Mouse (Mus musculus) brain, adult 2 months (tissue): ENCODE results near the gene Rbm44.

ENCODE experiments used
- DNase-seq: peaks from one replicate; pipeline ENCODE4 v3.0.0; 2011; ENCODE audit warnings: low read depth, low spot score

The Rbm44 gene

DNA sequence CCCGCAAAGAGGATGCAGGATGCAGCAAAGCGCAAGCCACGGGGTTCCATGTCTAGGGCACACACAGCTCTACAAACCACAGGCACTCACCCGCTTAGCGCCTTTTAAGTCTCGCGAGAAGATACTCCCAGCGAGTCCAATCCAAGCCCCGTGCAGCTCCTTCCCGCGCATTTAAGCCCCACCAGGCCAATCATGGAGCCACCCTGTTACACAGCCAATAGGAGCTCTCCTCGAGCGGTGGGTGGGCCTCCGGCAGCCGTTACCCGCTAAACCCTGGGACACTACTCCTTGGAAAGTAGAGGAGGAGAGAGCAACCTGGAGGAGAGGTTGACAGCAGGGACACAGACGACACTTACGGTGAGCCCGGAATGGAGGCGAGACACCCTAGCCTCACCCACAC lies at the start of gene Rbm44:
TSS of gene Rbm44 (plus strand) at position 277 of the 400 bp plus-strand sequence.
- peak; percentile 24 for DNase-seq

DNA sequence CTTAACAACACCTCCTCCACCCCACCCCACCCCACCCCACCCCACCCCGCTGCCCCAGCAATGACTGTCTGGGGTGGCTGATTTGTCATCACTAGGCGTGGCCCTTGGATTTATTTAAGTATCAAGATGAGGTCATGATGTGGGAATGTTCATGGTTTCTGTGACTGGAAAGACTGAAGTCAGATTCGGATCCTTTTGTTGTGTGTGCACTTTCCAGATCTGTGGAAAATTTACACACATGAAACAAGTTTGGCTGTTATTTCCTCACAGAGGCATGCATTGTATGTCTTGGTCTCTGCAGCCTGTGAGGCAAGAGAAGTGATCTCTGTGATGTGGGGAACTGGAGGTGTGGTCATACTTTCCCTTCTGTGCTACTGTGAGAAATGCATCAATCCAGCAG lies 49.6 kb upstream of the Rbm44 start:
- no peak for DNase-seq

DNA sequence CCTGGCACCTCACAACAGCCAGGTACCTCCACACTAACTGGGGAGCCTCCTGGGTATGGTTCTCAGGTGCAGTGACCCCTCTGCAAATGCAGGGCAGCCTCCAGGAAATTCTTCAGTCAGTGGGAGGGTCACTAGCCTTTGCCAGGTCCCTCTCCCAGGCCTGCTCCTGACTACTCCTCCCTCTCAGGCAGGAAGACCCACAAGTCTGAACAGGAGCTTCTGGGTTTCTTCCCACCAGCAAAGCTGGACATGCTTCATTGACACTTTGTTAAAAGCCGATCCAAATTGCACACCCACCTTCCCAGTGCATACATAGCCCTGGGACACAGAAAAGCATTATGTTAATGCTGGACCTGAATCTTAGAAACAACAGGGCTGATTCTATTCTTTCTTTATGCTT lies 49.0 kb upstream of the Rbm44 start:
- DNase-seq = no peak

DNA sequence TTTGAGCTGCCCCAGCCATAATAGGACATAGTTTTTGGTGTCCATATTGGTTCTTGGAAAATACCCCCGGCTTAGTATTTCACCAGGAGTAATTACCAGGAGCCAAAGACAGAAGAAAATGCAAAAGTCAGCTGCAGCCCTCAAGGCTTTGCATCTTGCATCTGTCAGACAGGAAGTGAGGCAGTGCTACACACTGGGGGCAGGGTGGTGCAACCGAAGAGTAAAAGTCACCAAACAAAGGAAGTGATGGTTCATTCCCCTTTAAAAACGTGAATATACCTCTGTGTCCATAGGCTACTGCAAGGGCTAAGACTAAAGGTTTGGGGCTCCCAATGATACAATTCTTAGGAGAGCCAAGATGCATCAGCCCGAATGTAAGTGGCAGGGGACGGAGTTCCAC lies 48.4 kb upstream of the Rbm44 start:
- DNase-seq = no peak

DNA sequence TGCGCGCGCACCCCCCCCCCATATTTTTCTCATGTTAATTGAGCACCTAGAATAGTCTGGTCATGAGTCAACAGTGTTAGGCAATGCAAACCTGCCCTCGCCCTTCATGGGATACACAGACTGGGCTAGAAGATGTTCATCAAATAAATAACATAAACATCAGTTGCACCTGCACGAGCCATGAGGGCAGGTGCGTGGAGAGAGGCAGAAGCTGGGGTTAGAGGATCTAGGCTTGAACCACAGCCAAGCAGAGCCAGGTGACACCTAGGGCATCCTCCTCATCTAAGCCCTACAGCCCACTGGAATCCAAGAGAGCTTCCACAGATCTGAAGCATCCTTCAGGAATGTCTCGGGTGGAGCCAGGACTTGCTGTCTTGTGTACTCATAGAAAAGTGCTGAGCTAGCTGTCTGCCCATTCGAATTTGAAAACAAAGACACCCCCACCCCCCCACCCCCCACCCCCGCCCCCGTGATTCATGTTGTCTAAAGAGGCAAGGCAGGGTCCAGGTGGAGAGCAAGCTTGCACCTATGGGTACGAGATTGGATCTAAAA lies 47.5 kb upstream of the Rbm44 start:
- DNase-seq = no peak

DNA sequence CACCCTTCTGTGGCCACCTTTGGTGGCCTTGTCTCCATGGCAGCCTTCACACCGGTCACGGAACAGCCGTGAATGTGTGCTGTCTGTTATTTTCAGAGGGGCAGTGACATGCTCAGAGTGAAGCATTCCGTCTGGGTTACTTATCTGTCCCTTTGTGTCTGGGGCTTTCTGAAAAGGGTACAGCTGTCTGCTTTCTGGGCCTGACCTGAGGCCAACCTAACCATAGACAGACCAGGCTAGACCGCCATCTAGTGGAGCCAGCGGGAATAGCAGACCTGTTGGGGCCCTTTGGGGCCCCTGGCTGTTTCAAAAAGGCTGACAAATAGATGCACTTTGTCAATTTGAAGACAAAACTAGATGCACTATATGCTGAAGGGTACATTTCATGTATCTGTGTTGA lies 46.0 kb upstream of the Rbm44 start:
- DNase-seq = peak; percentile 56

DNA sequence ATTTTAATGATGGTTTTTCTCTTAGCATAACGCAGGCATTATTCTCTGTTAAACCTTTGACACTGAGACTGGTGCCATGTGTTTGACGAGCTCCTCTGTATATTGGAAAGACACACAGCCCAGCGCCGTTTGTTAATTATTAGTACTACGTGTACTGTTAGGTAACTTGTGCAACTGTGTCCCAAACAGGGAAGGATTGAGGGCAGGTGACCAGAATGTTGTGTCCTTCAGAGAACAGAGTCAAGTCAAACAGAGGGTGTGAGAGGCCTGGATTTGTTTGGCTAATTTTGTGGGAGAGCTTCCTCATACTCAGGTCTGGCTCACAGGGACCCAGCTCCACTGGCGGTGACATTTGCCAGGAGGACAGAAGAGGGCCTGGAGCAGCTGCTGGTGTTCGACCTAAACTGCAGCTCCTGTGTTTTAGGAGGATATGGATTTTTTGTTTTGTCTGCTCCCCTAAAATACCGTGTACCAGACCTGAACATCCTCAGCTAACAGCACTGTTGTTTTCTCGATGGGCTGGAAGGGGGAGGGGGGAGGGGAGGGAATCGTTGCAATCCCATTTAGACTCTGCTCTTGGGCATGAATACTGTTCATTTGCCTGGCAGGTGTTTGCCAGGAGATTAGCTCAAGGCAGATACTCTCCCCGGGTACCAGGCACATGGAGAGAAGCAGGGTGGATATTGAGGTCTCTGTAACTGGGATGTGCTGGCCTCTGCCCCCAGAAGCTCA lies 43.0 kb upstream of the Rbm44 start:
- DNase-seq = no peak

DNA sequence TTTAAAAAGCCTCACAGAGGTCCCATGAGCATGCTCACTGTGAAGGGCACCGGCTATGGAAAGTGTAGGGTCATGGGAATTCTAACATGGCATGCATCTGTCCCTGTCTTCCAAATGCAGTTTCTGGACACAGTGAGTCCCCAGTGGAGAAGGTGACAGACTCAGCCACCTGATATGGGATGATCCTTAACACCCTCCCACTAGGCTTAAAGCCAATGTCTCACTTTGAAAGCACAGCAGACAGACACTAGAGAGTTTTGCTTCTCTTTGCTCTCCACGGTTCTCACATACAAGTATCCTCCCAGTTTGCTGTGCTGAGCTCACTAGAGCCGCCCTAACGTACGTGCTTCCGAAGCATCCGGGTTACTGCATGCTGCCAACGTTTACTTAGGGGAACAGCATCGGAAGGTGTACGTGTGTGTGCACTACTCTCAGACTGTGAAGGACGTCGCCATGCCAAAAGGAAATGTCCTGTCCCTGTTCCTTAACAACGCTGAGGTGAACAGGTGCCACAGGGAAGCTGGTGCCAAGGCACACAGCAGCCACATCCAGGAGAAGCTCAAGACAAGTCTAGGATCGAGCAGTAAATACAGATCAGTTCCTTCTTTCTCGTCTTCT lies 41.4 kb upstream of the Rbm44 start:
- no peak for DNase-seq

DNA sequence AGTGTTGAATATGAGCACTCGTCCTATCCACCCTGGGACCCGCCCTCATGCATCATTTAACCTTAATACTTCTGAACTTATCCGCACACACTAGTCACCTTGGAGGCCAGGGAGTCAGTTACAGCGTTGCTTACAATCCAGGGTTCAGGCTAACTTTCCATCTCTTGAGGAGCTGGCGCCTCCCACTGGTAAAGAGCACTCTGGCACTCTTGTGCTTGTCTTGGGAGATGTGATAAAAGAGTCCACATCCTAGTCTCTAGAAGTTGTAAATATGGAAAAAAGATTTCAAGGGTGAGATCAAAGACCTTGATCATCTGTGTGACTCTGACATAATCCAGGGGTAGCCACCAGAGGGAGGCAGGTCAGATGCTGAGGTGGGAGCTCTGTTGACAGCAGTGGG lies 37.3 kb upstream of the Rbm44 start:
- DNase-seq = no peak

DNA sequence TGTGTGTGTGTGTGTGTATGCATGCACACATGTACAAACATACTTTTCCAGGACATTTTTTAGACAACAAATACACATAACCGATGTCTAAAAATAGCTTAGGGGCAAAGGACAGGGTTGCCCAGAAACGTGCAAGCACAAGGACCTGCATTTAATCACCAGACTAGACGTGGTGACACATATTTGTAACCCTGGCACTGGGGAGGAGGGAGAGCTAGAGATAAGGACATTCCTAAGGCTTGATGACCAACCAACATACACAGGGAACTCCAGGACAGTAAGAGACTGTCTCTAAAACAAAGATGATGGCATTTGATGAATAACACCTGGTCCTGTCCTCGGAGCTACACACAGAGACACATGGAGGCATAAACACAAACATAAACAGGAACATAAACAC lies 35.6 kb upstream of the Rbm44 start:
- DNase-seq = no peak

DNA sequence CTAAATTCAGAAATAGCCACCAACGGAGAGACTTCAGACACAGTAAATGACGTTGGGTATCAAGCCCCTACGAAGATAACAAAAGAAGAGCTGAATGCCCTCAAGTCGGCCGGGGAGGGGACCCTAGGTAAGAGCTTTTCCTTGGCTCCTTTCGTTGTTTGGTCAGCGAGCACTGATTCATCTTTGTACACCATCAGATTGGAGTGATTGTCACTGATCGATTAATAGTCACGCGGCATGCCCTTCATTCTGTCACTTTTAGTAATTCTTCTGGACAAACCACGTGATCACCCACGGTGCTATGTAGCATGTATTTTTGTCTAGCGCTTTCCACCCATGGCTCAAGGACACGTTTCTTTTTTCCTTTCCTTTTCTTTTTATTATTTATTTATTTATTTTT lies 32.7 kb upstream of the Rbm44 start:
- no peak for DNase-seq

DNA sequence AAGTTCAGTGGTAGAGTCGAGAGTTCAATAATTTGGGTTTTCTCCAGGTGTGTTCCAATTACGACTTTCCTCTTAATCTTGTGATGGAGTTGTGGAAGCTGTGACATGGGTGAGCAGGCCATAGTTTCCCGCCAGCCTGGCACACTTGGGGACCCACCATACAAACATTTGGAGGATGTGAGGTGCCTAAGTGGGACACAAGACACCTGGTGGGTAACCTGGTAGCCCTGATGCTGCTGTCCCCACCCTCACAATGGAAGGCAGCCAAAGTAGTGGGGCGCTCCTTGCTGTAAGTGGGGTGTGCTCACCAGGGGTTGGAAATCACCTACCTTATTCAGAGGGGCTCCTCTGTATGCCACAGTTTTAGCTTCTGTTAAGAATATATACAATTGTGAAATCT lies 32.3 kb upstream of the Rbm44 start:
- DNase-seq = no peak

DNA sequence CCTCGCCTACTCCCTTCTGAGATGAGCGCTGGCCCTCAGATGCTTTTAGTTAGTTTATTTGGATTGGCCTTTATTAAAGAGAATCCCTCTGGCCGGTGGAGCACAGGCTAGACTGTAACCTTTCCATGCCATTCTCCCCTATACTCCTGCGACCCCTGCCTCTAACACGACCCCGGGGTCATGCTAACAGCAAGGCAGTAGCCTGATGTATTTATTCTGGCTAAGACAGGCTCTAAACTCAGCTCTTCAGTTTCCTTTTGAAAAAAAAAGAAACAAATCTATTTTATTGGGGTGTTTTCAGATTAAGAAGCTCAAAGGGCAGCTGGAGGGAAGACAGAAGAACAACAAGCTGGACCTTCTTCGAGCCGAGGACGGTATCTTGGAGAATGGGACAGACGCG lies 22.8 kb upstream of the Rbm44 start:
- DNase-seq = no peak

DNA sequence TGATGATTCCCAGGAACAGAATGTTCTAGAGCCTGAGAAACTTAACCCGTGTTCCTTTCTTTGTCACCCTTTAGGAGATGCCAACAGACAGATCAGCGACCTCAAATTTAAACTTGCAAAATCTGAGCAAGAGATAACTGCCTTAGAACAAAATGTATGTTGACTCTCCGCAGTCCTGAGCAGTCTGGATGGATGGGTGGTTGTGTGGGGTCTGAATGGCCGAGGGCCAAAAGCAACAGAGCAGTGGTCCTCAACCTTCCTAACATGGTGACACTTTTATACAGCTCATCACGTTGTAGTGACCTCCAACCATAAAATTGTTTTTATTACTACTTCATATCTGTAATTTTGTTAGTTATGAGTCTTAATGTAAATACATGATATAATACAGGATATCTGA lies 21.9 kb upstream of the Rbm44 start:
- DNase-seq = no peak

DNA sequence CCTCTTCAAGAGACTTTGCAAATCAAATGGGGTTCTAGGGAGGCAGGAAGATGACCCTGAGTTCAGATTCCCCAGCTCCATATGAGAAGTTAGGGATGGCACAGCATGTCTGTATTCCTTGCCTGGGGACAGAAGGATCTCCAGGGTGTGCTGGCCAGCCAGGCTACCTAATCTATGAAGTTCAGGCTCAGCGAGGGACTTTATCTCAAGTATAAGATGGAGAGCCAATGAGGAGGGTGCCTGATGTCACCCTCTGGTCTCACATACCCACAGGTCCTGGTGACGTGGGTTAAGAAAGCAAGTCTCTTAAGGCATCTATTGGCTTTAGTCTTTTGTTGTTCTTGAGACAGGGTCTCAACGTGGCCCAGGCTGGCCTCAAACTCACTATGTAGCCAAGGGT lies 21.4 kb upstream of the Rbm44 start:
- DNase-seq = no peak

DNA sequence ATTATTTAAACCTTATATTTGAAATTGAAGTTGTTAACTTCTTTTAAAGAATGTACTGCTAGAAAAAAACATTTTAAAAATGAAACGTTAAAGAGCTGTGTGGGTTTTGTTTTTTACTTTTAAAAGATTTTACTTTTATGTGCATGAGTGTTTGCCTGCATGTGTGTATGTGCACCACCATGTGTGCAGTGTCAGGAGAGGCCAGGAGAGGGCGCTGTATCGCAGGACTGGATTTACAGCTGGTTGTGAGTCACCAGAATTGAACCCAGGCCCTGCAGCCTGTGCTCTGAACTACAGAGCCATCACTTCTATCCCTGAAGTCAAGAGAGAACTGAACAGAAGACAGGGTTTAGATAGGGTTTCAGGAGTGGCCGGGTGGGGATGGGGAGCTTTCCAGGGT lies 16.0 kb upstream of the Rbm44 start:
- DNase-seq = no peak

DNA sequence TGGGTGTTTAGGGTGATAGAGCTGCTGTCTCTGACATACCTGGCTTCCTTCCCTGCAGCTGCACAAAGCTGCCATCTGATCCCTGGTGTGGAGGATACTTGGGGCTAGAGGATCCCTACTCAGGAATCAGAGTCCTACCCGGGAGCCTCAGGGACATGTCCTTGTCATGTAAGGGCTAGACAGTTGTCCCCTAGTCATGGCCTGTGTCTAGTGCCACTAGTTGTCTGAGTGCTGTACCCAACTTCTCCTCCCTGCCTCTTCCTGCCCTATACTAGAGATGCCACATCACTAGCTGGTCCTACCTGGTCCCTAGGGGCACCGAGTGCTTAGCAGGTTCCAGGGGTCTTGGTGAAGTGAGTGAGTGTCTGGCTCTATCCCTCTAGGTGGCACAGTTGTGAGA lies 7.9 kb upstream of the Rbm44 start:
- DNase-seq = no peak

DNA sequence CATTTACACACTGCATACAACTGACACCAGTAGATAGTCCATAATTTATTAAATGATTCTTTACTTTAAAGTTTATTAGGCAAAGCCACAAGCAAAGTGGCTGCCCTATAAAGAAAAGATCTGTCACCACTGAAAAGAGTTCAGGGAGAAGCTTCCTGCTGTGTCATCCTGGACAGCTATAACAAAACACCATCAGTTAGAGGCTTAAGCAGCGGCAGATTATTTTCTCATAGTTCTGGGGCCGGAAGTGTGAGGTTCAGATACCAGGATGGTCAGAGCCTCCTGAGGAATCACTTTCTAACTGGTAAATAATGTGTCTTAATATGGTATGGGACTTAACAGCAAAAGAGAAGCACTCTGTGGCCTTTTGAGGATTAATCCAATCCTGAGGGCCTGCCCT lies 6.6 kb downstream of the Rbm44 start:
- no peak for DNase-seq

DNA sequence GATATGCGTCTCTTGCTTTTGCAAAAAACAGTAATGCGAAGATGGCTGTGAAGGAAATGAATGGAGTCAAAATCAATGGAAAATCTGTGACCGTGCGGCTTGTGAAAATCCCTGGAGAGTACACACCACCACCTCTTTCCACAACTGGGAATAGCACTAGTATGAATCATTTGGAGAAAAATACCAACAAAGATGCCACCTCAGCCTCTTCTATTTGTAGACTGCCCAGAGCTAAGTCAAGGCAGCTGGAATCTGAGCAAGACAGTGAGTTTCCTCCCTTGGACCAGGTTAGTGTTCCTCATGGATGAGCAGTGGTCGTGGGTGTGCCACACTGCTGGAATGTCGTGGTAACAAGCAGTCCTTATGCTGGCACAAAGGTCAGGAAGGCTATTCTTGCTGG lies 21.9 kb downstream of the Rbm44 start:
- DNase-seq = peak; percentile 29

DNA sequence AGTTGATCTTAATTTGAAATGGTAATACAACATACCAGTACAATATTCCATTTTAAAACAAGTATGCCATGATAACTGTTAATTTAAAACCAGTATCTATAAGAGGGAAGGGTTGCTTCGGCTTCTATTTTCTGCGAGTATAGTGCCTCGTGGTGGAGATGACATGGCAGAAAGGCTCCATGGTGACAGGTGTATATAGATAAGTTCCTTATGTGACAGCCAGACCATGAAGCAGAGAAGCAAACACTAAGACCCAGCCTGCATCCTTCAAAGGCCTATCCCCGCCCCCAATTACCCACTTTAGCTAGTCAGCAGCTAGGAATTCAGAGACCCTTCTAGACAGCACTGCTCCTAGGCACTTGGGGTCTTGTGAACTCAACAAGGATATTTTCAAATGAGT lies 24.3 kb downstream of the Rbm44 start:
- no peak for DNase-seq

DNA sequence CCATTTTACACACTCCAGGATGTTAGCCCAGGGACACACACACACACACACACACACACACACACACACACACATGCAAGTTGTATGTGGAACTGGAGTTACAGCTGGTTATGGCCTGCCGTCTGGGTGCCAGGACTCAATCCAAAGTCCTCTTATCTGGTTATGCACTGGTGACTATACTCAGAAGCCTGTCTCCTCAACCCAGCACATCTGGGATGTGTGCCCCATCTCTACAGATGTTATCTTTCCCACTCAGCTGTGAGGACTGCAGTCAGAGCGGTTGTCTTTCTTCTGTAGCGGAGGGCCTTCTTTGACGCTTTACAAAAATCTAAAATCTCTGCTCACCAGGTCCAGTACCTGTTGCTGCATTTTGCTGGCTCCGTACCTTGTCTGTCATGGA lies 29.9 kb downstream of the Rbm44 start:
- DNase-seq = no peak

DNA sequence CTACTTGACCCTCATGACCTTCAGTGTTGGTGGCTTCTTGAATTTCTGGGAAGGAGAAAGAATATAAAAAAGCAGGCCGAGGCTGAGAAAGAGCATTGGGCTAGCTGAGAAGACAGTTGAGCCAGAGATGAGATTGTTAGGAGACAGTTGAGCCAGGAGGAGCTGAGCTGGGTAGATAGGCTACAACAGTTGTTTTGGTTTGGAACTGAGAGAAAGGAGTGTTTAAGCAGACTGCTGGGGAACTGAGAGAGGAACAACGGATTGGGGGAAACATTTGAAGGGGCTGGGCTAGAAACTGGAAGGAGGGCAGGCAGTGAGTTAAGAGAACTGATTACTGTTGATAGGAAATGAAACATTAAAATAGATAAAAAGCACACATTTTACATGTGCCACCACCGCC lies 31.1 kb downstream of the Rbm44 start:
- DNase-seq = no peak

DNA sequence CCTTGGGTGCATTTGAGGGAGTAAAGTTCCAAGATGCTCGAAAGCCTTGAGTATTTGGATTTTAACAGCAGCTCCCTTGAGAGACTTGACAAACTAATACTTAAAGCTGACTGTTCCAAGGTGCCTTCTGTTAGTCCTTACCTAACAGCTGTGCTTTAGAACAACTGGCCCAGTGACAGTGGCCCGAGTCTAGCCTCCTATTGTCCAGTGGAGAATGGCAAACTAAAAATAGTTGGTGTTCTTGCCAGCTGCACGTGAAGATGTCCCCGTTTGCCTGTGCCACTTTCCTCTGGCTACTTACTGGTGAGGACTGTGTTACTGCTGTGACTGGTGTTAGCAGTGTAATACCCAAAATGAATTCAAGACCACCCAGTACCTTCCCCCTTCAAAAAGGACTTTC lies 32.0 kb downstream of the Rbm44 start:
- DNase-seq = no peak

DNA sequence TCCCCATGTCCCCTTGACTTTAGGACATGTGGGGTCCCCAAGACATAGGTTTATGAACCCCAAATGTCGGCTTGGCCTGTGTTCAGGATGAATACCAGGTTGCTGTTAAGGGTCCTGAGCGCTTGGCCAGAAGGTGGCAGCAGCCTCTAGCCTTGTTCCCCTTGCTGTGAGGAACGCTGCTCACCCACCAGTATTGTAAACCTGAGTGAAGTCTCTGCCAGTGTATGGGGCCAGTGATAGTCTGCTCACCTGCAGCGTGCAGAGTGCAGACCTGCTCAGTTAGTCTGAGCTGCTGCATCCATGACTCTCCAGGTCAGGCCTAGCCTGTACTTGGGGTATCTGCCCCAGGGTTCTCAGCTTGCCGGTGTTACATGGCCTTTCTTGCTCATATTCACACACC lies 34.2 kb downstream of the Rbm44 start:
- peak; percentile 88 for DNase-seq
